Comparison of ENCODE assay signal across 18 mouse cellular contexts in the genomic region with DNA sequence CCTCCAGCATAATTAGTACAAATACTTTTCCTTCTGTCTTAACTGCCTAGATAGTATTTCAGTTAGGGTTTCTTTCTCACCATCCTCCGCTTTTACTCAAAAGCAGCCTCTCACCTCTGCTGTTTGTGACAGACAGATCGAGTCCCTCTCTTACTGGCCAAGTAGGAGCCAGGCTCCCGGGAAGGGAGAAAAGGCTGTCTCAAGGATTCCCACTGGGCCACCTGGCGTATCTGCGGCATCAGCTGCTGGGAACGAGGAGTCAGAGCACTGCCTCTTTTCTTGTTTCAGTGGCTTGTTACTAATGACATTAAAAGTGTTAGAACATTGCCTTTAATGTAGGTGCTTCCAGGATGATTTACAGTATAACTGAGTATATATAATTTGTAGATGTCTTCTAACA.
DNase-seq lines count a peak whose midpoint lies in the region; ATAC-seq lines count a peak whose summit lies in the region.
"Had no signal": no experiment of that assay in that cellular context is flagged by ENCODE, and none has a peak within 500 bp of the region (broad histone marks: within the 10 kb centered on the region; RNA-seq: fewer than 3 reads in every experiment).

No protein-coding gene starts in this region.

- H3K36me3 ChIP-seq in liver, embryonic 12.5 days: peaks cover 94% of the 10 kb centered on the region
- peaks cover 87% of the 10 kb centered on the region for H3K36me3 ChIP-seq in liver, embryonic 13.5 days
- H3K36me3 ChIP-seq in liver, embryonic 15.5 days (replicated peaks): peaks cover 94% of the 10 kb centered on the region
- peaks cover 9% of the 10 kb centered on the region for H3K36me3 ChIP-seq in hindbrain, embryonic 11.5 days (ENCODE audit: control insufficient read depth, insufficient read depth, low read length)

- no peaks in the 10 kb centered on the region for H3K27me3 ChIP-seq in liver, embryonic 12.5 days (replicated peaks)
- no peaks in the 10 kb centered on the region for H3K27me3 ChIP-seq in liver, embryonic 13.5 days
- H3K27me3 ChIP-seq in liver, embryonic 15.5 days: no peaks in the 10 kb centered on the region
- no peaks in the 10 kb centered on the region for H3K27me3 ChIP-seq in hindbrain, embryonic 11.5 days (ENCODE audit: control insufficient read depth, insufficient read depth, low read length)
- H3K27me3 ChIP-seq: embryonic facial prominence, embryonic 12.5 days; forebrain, embryonic 13.5 days; forebrain, embryonic 15.5 days had no signal

- ATAC-seq in liver, embryonic 12.5 days: no peak
- ATAC-seq in liver, embryonic 13.5 days (ENCODE audit: low read depth): no peak
- ATAC-seq in liver, embryonic 15.5 days (ENCODE audit: insufficient read depth): no peak
- no peak for ATAC-seq in hindbrain, embryonic 11.5 days (ENCODE audit: low FRiP score)
- ATAC-seq: forebrain, embryonic 13.5 days; forebrain, embryonic 15.5 days; forebrain, postnatal 0 days had no signal

- H3K27ac ChIP-seq in liver, embryonic 12.5 days: peak overlapping the region; percentile 27; the same call in 1 of the 2 replicates
- H3K27ac ChIP-seq in liver, embryonic 13.5 days: peak overlapping the region; percentile 47
- no peak overlapping the region for H3K27ac ChIP-seq in liver, embryonic 15.5 days (replicated peaks)
- H3K27ac ChIP-seq in hindbrain, embryonic 11.5 days (ENCODE audit: low read depth, low read length): no peak overlapping the region
- H3K27ac ChIP-seq: embryonic facial prominence, embryonic 10.5 days; embryonic facial prominence, embryonic 12.5 days; forebrain, embryonic 13.5 days; forebrain, embryonic 15.5 days had no signal

- peak overlapping the region; percentile 38 for H3K4me2 ChIP-seq in liver, embryonic 12.5 days
- H3K4me2 ChIP-seq in liver, embryonic 13.5 days: peak overlapping the region; percentile 31; the same call in 1 of the 2 replicates
- peak overlapping the region; percentile 8; the same call in 1 of the 2 replicates for H3K4me2 ChIP-seq in liver, embryonic 15.5 days
- H3K4me2 ChIP-seq in hindbrain, embryonic 11.5 days (replicated peaks; ENCODE audit: low read depth, low read length): no peak overlapping the region
- H3K4me2 ChIP-seq: embryonic facial prominence, embryonic 12.5 days; forebrain, embryonic 13.5 days; forebrain, embryonic 15.5 days had no signal

- H3K9me3 ChIP-seq in liver, embryonic 12.5 days (replicated peaks): no peaks in the 10 kb centered on the region
- no peaks in the 10 kb centered on the region for H3K9me3 ChIP-seq in liver, embryonic 13.5 days (replicated peaks)
- no peaks in the 10 kb centered on the region for H3K9me3 ChIP-seq in liver, embryonic 15.5 days (replicated peaks)
- no peaks in the 10 kb centered on the region for H3K9me3 ChIP-seq in hindbrain, embryonic 11.5 days (ENCODE audit: control insufficient read depth, low read length)
- H3K9me3 ChIP-seq: embryonic facial prominence, embryonic 10.5 days; embryonic facial prominence, embryonic 12.5 days; forebrain, embryonic 13.5 days; forebrain, embryonic 15.5 days had no signal

- H3K4me3 ChIP-seq in liver, embryonic 12.5 days: no peak overlapping the region
- no peak overlapping the region for H3K4me3 ChIP-seq in liver, embryonic 13.5 days (replicated peaks)
- H3K4me3 ChIP-seq in liver, embryonic 15.5 days (replicated peaks): no peak overlapping the region
- H3K4me3 ChIP-seq in hindbrain, embryonic 11.5 days (ENCODE audit: low read depth, low read length): no peak overlapping the region
- H3K4me3 ChIP-seq: embryonic facial prominence, embryonic 10.5 days; embryonic facial prominence, embryonic 12.5 days; forebrain, embryonic 13.5 days; forebrain, embryonic 15.5 days had no signal

- peak overlapping the region; percentile 33; the same call in 1 of the 2 replicates for H3K9ac ChIP-seq in liver, embryonic 12.5 days
- no peak overlapping the region for H3K9ac ChIP-seq in liver, embryonic 13.5 days
- H3K9ac ChIP-seq in liver, embryonic 15.5 days: no peak overlapping the region
- no peak overlapping the region for H3K9ac ChIP-seq in hindbrain, embryonic 11.5 days (ENCODE audit: low read depth, low read length)
- H3K9ac ChIP-seq: embryonic facial prominence, embryonic 12.5 days; forebrain, embryonic 13.5 days; forebrain, embryonic 15.5 days; forebrain, postnatal 0 days had no signal

- WGBS in liver, embryonic 12.5 days (ENCODE audit: insufficient replicate concordance): 76% methylated on average over 6 of the region's 6 CpGs
- 72% methylated on average over 6 of the region's 6 CpGs for WGBS in liver, embryonic 13.5 days (ENCODE audit: insufficient replicate concordance)
- 80% methylated on average over 6 of the region's 6 CpGs for WGBS in liver, embryonic 15.5 days (ENCODE audit: insufficient replicate concordance)
- 74% methylated on average over 6 of the region's 6 CpGs for WGBS in hindbrain, embryonic 11.5 days

- peaks cover 23% of the 10 kb centered on the region for H3K4me1 ChIP-seq in liver, embryonic 12.5 days
- H3K4me1 ChIP-seq in liver, embryonic 13.5 days (replicated peaks): peaks cover 20% of the 10 kb centered on the region
- peaks cover 17% of the 10 kb centered on the region for H3K4me1 ChIP-seq in liver, embryonic 15.5 days (replicated peaks)
- H3K4me1 ChIP-seq in hindbrain, embryonic 11.5 days (replicated peaks; ENCODE audit: control insufficient read depth, insufficient read depth, low read length): no peaks in the 10 kb centered on the region
- H3K4me1 ChIP-seq: embryonic facial prominence, embryonic 10.5 days; embryonic facial prominence, embryonic 12.5 days; forebrain, embryonic 15.5 days had no signal

- DNase-seq in liver: no peak
- DNase-seq in liver, embryonic 13.5 days: no peak
- DNase-seq in cerebellum, adult 9-10 months: no peak
- no peak for DNase-seq in hindbrain, embryonic 11.5 days (ENCODE audit: low spot score)
- DNase-seq: adrenal gland, adult 2 months; adrenal gland, postnatal 10 days; adrenal gland, postnatal 25 days; cerebellum, adult 11-12 months; cerebellum, adult 9-11 months; cerebellum, postnatal 14 days; cerebellum, postnatal 36 days; forebrain, postnatal 0 days had no signal

Comparison
In these comparisons a context has a peak if more than half of its experiments do, and no peak if none do; other contexts are left out.
1. H3K27ac ChIP-seq: peak in liver, embryonic 12.5 days (single experiment) and liver, embryonic 13.5 days (single experiment); none in liver, embryonic 15.5 days (single experiment) and hindbrain, embryonic 11.5 days (single experiment).